10 mouse cellular contexts compared by ENCODE assay signal in genomic region chr13:56350705-56351400, GRCm38 (mm10). TPM values are rescaled to one million over a fixed set of nuclear protein-coding genes. Genes with fewer than 3 reads are reported as not detected.
DNase-seq lines count a peak whose midpoint lies in the region; ATAC-seq and TF ChIP-seq lines count a peak whose summit lies in the region.
"Had no signal": no experiment of that assay in that cellular context is flagged by ENCODE, and none has a peak within 500 bp of the region (broad histone marks: within the 10 kb centered on the region; RNA-seq: fewer than 3 reads in every experiment).

No protein-coding gene starts in this region.

- peak; percentile 46 to 51 for DNase-seq in layer of hippocampus, adult 2 months (ENCODE audit: low spot score in 2 of 2)
- no peak for DNase-seq in layer of hippocampus, postnatal 10 days (ENCODE audit: low spot score in 2 of 2)
- DNase-seq in frontal cortex, adult 2 months (ENCODE audit: extremely low spot score in 1 of 2, low spot score in 1 of 2): peak; percentile 76 to 79
- no peak for DNase-seq in c-Kit-positive CD71-positive TER-119-positive erythroid progenitor cells, embryonic 14.5 days (ENCODE audit: low spot score)
- DNase-seq: liver, embryonic 13.5 days had no signal

- TF ChIP-seq CTCF in layer of hippocampus, adult 2 months (conservative IDR thresholded peaks at IDR 0.05): no peak

- H3K9ac ChIP-seq in limb, embryonic 13.5 days: no peak overlapping the region; the same call in 1 of the 2 replicates
- H3K9ac ChIP-seq: forebrain, embryonic 15.5 days; liver, embryonic 13.5 days had no signal

- ATAC-seq in limb, embryonic 13.5 days (ENCODE audit: low FRiP score, low read depth): peak; percentile 76
- ATAC-seq in megakaryocyte, adult 5-6 weeks (ENCODE audit: poor library complexity, severe bottlenecking): no peak
- ATAC-seq: forebrain, embryonic 15.5 days; midbrain, embryonic 16.5 days had no signal

- H3K4me1 ChIP-seq in brown adipose tissue, adult 24 weeks (ENCODE audit: control insufficient read depth, insufficient read depth, insufficient read length, low read length): peaks cover 24% of the 10 kb centered on the region
- peaks cover 58% of the 10 kb centered on the region for H3K4me1 ChIP-seq in limb, embryonic 13.5 days
- H3K4me1 ChIP-seq: liver, embryonic 13.5 days had no signal

- H3K4me2 ChIP-seq in limb, embryonic 13.5 days (replicated peaks): peak overlapping the region; percentile 32
- H3K4me2 ChIP-seq: forebrain, embryonic 15.5 days; liver, embryonic 13.5 days had no signal

- no peaks in the 10 kb centered on the region for H3K9me3 ChIP-seq in limb, embryonic 13.5 days
- H3K9me3 ChIP-seq: forebrain, embryonic 15.5 days; liver, embryonic 13.5 days had no signal

- no peak overlapping the region for H3K4me3 ChIP-seq in layer of hippocampus, adult 2 months
- no peak overlapping the region for H3K4me3 ChIP-seq in brown adipose tissue, adult 24 weeks (ENCODE audit: insufficient read depth, low read depth, low read length)
- no peak overlapping the region for H3K4me3 ChIP-seq in limb, embryonic 13.5 days
- H3K4me3 ChIP-seq: forebrain, embryonic 15.5 days; liver, embryonic 13.5 days had no signal

- H3K27ac ChIP-seq in layer of hippocampus, adult 2 months: peak overlapping the region; percentile 23; the same call in 1 of the 2 replicates
- H3K27ac ChIP-seq in brown adipose tissue, adult 24 weeks (replicated peaks; ENCODE audit: low read depth, low read length): peak overlapping the region; percentile 96
- H3K27ac ChIP-seq in limb, embryonic 13.5 days: peak overlapping the region; percentile 94
- H3K27ac ChIP-seq: forebrain, embryonic 15.5 days; liver, embryonic 13.5 days had no signal

- no peaks in the 10 kb centered on the region for H3K36me3 ChIP-seq in limb, embryonic 13.5 days
- H3K36me3 ChIP-seq: forebrain, embryonic 15.5 days; liver, embryonic 13.5 days had no signal

- 27% methylated on average over 14 of the region's 14 CpGs for WGBS in limb, embryonic 13.5 days

- H3K27me3 ChIP-seq in limb, embryonic 13.5 days: no peaks in the 10 kb centered on the region
- H3K27me3 ChIP-seq: forebrain, embryonic 15.5 days; liver, embryonic 13.5 days had no signal

RNA-seq across cellular contexts. Expression of gene Cxcl14, which starts 54.5 kb away (rescaled TPM):
- total RNA-seq in layer of hippocampus, adult 2 months (2021): 100 to 1,000 TPM; 123 to 125 TPM
- 10 to 100 TPM; 81.4 to 86.1 TPM for total RNA-seq in layer of hippocampus, postnatal 10 days (2021)
- polyA plus RNA-seq in brown adipose tissue, adult 24 weeks (2012; ENCODE audit: insufficient read depth, insufficient read length, missing spikeins): 31.2 and 35.7 TPM in 2 replicates
- polyA plus RNA-seq in frontal cortex, adult 2 months (2012; rRNA removed): 125 and 137 TPM in 2 replicates
- 497 and 573 TPM in 2 replicates for polyA plus RNA-seq in limb, embryonic 13.5 days (2015; fragmentation: Nextera tagmentation; extraction: Ambion mirVana)
- 0.14 and 0.78 TPM in 2 replicates for total RNA-seq in megakaryocyte, adult 5-6 weeks (2015)
- 0.11 and 0.28 TPM in 2 replicates for total RNA-seq in megakaryocyte, adult 5-6 weeks (2017)

Comparison
In these comparisons a context has a peak if more than half of its experiments do, and no peak if none do; other contexts are left out.
1. DNase-seq: peak in layer of hippocampus, adult 2 months (2 of 2) and frontal cortex, adult 2 months (2 of 2); none in layer of hippocampus, postnatal 10 days (0 of 2) and c-Kit-positive CD71-positive TER-119-positive erythroid progenitor cells, embryonic 14.5 days (single experiment).
2. H3K27ac ChIP-seq: peak in every context shown above with its lines; median percentile 96 in brown adipose tissue, adult 24 weeks; 94 in limb, embryonic 13.5 days; 23 in layer of hippocampus, adult 2 months.
3. RNA of gene Cxcl14, which starts 54.5 kb away (total RNA-seq): 123 to 125 TPM in layer of hippocampus, adult 2 months and 81.4 to 86.1 TPM in layer of hippocampus, postnatal 10 days; 0.11 to 0.78 TPM in megakaryocyte, adult 5-6 weeks; every median in the first group is over 10 times any median in the second.